Mouse (Mus musculus) frontal cortex, adult (tissue): ENCODE results near the gene Rsph6a.
A peak's percentile ranks its signal among the peaks of the same experiment; 100 is the strongest.
"Not testable (repeated sequence)": the region's sequence is repeated elsewhere in the genome, so short reads cannot be mapped to it uniquely, and the experiment has no call there.

Experiments
- ATAC-seq: cut with Nextera tagmentation; 2 replicates; pipeline ENCODE4 v1.9.2; 2017; ENCODE audit warnings: mild to moderate bottlenecking, moderate library complexity, mixed read lengths; ENCODE audit not compliant: low TSS enrichment

Rsph6a gene

GRCm38 (mm10) chr7:19046286-19047069 lies 8.0 kb upstream of the Rsph6a start:
- ATAC-seq, result no peak

DNA sequence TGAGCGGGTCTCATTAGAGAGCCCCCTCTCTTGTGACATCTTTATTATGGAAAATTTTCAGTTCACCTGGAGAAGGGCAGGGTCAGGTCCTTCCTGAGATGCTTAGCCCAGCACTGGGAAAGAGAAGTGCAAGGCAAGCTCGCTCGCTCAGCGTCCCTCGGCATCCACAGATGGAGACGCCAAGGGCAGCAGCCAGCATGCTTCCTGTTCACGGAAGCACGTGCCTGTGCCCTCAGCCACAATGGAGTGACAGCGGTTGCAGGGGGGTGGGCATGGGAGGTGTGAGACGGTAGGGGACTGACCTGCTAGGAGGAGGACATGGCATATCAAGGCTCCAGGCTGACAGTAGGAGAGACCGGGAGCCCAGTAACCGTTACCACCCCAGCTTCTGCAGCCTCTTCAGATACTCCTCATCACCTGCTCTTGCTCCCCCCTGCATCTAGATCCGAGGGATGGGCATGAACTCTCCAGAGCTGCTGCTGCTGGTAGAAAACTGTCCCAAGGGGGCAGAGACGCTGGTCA lies 6.4 kb upstream of the Rsph6a start:
- no peak for ATAC-seq

- ATAC-seq, result no peak
These were observed 5.2 kb upstream of the Rsph6a start for GRCm38 (mm10) chr7:19049252-19049651.

DNA sequence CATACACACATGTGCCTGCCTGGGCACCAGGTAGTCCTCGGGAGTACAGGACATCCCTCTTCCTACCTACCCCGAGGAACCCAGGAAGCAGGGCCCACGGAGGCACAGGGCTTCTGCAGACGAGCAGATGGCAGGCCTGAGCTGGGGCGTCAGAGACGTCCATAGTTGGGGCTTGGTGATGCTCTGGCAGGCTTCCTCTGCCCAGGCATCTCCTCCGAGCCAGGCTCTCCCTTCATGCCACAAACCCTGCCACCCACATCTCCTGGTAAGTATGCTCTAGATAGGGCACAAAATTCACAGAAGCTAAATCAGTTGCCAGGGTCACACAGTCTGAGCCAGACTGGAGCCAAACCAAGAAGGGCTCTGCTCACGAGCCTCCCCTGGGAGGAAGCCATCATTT lies 4.3 kb upstream of the Rsph6a start:
- ATAC-seq, result peak; percentile 16; the same call in 1 of the 2 replicates

DNA sequence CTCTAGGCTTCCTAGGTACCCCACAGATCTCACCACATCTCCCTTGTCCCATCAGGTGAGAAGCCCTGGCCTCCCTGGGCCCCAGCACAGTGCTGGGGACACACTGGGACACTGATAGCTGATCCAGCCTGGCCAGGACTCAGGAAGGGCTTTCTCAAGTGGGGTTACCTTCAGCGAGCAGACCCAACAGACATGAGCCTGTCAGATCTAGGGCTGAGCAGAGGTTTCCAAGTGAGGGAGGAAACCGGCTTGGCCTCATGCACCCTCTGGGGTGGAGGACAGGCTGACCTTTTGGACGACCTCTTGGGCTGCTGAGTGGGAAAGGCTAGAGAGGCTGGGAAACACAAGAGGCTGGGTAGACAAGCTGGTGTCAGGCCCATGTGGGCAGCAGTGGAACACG lies 3.3 kb upstream of the Rsph6a start:
- ATAC-seq, result no peak

DNA sequence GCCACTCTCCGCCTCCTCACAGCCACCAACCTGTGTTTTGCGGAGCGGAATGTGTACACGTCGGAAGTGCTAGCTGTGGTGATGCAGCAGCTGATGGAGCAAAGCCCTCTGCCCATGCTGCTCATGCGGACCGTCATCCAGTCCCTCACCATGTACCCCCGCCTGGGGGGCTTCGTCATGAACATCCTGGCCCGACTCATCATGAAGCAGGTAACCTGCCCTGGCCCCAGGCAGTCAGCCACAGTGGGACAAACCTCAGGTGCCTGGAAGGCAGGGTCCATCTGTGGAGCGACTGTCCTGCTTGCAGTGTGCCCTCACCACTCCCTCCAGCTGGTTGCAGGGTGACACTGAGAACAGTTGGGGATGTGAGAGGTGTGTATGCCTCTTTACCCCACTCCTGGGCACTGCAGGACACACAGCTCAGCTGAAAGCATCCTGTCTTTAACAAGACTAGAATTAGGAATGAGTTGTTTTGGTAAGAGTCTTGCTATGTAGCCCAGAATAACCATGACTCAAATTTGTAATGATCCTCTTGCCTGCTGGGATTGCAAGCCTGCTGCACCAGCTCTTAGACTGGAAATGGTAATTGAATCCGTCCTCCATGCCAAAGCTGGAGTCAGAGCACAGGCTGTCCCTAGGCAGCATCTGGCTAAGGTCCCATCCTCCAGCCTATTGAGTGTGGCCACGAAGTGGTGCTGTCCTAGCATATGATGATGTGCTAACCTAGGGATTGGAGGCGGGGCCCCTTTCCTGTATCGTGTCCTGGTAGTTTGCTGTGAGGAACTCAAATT lies 1.9 kb upstream of the Rsph6a start:
- ATAC-seq, result peak; percentile 68

DNA sequence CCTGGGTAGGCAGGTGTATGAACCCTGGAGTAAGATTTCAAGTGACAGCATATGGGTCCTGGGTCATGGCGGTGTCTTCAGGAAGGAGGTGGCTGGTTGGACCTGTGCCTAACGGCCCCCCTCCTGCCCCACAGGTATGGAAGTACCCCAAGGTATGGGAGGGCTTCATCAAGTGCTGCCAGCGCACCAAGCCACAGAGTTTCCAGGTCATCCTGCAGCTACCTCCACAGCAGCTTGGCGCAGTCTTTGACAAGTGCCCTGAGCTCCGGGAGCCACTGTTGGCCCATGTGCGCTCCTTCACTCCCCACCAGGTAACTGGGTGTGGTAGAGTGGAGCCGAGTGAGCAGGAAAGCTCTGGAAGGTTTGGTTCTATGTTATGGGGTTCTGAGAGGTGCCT lies 1.4 kb upstream of the Rsph6a start:
- ATAC-seq, result no peak

DNA sequence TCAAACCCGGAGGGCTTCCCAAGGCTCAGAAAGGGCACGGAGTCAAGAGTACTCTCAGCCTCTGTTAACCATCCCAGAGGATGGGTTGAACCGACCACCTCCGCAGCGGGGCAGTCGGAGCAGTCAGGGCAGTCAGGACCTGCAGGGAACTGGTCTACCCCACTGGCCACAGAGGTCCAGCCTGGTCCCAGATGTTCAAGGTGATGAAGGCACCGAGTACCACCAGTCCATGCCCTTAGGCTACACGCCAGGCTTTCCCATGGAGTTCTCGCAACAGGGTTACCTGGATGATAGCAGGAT lies 237 bp downstream of the Rsph6a start:
- ATAC-seq, result no peak

DNA sequence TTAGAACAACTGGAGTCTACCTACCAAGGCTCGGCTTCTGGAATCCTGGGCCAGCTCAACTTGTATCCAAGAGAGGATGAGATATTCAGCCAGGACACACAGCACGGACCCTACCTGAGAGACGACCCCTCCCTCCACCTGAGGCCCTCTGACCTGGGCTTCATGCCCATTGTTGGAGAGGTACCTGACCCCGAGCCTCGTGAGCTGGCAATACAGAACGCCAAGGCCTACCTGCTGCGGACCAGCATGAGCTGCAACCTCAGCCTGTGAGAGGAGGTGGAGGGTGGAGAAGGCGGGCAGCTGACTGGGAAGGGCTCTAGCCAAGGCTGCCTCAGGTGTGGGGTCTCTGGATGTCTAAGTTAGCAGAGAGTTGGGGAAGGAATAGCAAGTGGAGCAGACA lies 618 bp downstream of the Rsph6a start:
- no peak for ATAC-seq

GRCm38 (mm10) chr7:19057405-19057804 lies 2.9 kb downstream of the Rsph6a start:
- no peak for ATAC-seq

- ATAC-seq, result no peak
These were observed 11.4 kb downstream of the Rsph6a start for GRCm38 (mm10) chr7:19065896-19066295.

DNA sequence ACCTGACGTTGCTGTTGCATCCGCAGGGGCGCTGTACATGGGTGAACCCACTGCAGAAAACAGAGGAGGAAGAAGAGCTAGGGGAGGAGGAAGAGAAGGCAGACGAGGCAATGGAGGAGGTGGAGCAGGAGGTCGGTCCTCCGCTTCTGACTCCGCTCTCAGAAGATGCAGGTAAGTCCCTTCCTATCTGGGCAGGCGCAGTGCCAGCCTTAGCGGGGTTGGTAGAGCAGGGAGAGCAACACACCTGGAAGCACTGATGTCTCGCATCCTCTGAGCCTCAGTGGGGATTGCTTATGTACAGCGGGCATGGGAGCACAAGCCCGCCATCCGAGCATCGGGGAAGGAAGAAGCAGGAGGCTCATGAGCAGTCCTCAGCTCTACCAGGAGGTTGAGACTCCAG lies 12.6 kb downstream of the Rsph6a start:
- ATAC-seq, result no peak

GRCm38 (mm10) chr7:19067935-19068334 lies 13.4 kb downstream of the Rsph6a start:
- ATAC-seq, result no peak

DNA sequence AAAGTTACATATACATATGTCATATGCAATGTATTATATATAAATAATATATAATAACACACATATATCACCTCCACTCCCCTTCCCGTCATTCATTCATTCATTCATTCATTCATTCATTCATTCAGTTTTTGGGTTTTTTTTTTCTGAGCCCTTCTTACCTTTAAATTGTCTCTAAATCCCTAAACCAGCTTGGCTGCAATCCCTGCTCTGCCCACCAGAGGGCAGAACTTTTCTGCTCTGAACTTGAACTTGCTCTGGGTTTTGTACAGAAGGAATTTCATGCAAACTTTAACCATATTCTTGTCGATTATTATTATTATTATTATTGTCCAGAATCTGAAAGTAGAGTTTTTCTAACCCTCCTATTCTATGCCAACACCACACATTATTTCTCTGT lies 14.2 kb downstream of the Rsph6a start:
- no peak for ATAC-seq

- ATAC-seq, result no peak
These were observed 15.0 kb downstream of the Rsph6a start for GRCm38 (mm10) chr7:19069500-19069899.

- not testable (repeated sequence) for ATAC-seq
These were observed 16.5 kb downstream of the Rsph6a start for GRCm38 (mm10) chr7:19071024-19071423.

DNA sequence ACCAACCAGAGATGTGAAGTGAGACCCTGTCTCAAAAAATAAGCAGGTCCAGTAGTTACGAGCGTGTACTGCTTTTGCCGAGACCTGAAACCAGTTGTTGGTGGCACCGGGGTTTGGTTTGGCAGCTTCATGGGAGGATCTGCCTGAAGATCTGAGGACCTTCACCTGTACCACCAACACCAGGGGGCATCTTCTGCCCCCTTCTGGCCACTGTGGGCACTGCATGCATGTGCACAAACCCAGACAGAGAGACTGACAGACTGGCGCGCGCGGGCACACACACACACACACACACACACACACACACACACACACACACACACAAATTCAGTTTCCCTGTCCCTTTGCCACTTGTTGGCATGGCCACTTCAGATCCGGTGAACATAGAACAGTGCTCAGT lies 19.0 kb downstream of the Rsph6a start:
- no peak for ATAC-seq

- no peak for ATAC-seq
These were observed 20.0 kb downstream of the Rsph6a start for GRCm38 (mm10) chr7:19074494-19074893.

- no peak for ATAC-seq
These were observed 20.7 kb downstream of the Rsph6a start for GRCm38 (mm10) chr7:19075231-19075630.

DNA sequence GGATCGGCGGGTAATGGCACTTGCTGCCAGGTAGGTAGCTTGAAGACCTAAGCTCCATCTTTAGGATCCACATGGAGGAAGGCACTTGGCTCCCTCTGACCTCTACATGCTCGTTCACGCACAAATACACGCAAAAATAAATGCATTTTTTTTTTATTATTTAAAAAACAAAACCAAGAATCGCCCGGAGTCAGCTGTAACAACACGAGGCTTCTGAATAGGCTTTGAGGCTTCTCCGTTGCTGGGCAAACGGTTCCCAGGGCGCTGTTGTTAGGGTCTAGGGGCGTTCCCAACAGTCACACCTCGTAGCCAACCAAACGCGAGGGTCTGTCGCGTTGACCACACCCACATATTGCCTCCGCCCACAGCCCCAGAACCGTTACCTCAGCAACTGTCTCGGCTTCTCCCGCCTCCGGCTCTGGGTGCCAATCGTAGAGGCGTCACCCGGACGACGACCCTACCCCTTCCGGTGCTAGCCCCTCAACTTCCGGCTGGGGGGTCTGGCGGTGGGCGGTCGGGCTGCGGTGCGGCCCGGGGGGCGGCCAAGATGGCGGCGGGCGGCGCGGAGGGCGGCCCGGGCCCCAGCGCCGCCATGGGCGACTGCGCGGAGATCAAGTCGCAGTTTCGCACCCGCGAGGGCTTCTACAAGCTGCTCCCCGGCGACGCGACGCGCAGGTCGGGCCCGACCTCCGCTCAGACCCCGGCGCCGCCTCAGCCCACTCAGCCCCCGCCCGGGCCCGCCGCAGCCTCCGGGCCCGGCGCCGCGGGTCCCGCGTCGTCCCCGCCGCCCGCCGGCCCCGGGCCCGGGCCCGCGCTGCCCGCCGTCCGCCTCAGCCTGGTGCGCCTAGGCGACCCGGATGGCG lies 21.5 kb downstream of the Rsph6a start, which contains the start of gene Dmwd:
Gene Dmwd (plus strand): TSS at position 505 of the 863 bp plus-strand sequence.
- peak; percentile 89 for ATAC-seq

DNA sequence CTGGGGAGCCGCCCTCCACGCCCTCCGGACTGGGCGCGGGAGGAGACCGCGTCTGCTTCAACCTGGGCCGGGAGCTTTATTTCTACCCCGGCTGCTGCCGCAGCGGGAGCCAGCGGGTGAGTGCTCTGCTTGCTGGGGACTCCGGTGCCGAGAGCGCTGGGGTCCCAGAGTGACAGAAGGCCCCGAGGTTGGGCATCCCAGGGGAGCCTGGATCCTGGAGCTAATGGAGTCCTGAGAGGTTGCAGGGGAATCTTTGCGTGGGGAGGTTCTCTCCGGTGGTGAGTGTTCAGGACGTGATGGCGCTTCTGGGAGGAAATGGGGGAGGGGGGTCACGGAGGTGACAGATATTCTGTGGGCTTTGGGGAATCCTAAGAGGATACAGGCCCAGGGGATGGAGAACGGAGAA lies 22.1 kb downstream of the Rsph6a start:
- peak; percentile 22; the same call in 1 of the 2 replicates for ATAC-seq

DNA sequence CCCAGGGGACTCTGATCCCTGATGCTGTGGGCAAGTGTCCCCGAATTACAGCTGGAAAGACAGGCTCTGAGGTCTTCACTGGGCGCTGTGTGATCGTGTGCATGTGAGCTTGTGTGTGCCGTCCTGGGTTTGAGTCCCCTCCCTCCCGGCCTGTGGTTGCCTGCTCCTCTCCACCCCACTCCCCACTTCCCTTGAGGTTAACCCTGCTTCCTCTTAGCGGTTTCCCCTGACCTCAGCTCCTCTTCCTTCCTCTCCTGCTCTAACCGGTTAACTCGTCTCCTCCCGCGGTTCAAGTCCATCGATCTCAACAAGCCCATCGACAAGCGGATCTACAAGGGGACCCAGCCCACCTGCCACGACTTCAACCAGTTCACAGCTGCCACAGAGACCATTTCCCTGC lies 23.3 kb downstream of the Rsph6a start:
- no peak for ATAC-seq
